Mouse (Mus musculus) heart, embryonic 15.5 days (tissue): ENCODE measurements around the gene Mgea5. TPM values are rescaled to one million over a fixed set of nuclear protein-coding genes. Genes with fewer than 3 reads are reported as not detected.

ENCODE experiments used
- ATAC-seq: fragments of 200-750 bp; cut with Nextera tagmentation; replicated peaks from 2 replicates; pipeline ENCODE4 v1.8.0; 2017; ENCODE audit warnings: low read depth, moderate TSS enrichment; ENCODE audit not compliant: insufficient number of reproducible peaks, insufficient read depth, low FRiP score
- H3K27ac ChIP-seq: fragments of 300-500 bp; sonication (generic); 2 replicates; pipeline ENCODE4 v1.5.1; 2015; ENCODE audit warnings: mild to moderate bottlenecking, inconsistent platforms
- H3K27me3 ChIP-seq: fragments of 300-500 bp; sonication (generic); 2 replicates; pipeline ENCODE4 v1.6.1; 2015; ENCODE audit warnings: inconsistent platforms
- H3K36me3 ChIP-seq: fragments of 300-500 bp; sonication (generic); 2 replicates; pipeline ENCODE4 v1.6.1; 2015; ENCODE audit warnings: mild to moderate bottlenecking, inconsistent platforms
- H3K4me1 ChIP-seq: fragments of 300-500 bp; sonication (generic); replicated peaks from 2 replicates; pipeline ENCODE4 v1.6.1; 2015; ENCODE audit warnings: inconsistent platforms
- H3K4me2 ChIP-seq: fragments of 300-500 bp; sonication (generic); 2 replicates; pipeline ENCODE4 v1.6.1; 2015; ENCODE audit warnings: inconsistent platforms, mild to moderate bottlenecking, moderate library complexity
- H3K4me3 ChIP-seq: fragments of 300-500 bp; sonication (generic); 2 replicates; pipeline ENCODE4 v1.5.1; 2015; ENCODE audit warnings: mild to moderate bottlenecking, inconsistent platforms
- H3K9ac ChIP-seq: fragments of 300-500 bp; sonication (generic); 2 replicates; pipeline ENCODE4 v1.6.1; 2015; ENCODE audit warnings: mild to moderate bottlenecking, inconsistent platforms
- H3K9me3 ChIP-seq: fragments of 300-500 bp; sonication (generic); replicated peaks from 2 replicates; pipeline ENCODE4 v1.6.1; 2016; ENCODE audit warnings: inconsistent platforms
- WGBS: fragments of 180-500 bp; shearing (Covaris S2); methylation state at CpG from one replicate; pipeline ENCODE4 v1.1.7; 2015; ENCODE audit warnings: mixed read lengths; 5-methylcytosine and 5-hydroxymethylcytosine counted together
- polyA plus RNA-seq: library from polyadenylated mRNA; unstranded; fragments of >200 nt; fragmentation: Nextera tagmentation; extraction: Ambion mirVana; gene quantifications from 2 replicates; pipeline ENCODE4 v1.2.1, GENCODE M21; 2015

Mgea5 gene
- polyA plus RNA-seq, 1 experiment from 2014 or later: 33.8 TPM

DNA sequence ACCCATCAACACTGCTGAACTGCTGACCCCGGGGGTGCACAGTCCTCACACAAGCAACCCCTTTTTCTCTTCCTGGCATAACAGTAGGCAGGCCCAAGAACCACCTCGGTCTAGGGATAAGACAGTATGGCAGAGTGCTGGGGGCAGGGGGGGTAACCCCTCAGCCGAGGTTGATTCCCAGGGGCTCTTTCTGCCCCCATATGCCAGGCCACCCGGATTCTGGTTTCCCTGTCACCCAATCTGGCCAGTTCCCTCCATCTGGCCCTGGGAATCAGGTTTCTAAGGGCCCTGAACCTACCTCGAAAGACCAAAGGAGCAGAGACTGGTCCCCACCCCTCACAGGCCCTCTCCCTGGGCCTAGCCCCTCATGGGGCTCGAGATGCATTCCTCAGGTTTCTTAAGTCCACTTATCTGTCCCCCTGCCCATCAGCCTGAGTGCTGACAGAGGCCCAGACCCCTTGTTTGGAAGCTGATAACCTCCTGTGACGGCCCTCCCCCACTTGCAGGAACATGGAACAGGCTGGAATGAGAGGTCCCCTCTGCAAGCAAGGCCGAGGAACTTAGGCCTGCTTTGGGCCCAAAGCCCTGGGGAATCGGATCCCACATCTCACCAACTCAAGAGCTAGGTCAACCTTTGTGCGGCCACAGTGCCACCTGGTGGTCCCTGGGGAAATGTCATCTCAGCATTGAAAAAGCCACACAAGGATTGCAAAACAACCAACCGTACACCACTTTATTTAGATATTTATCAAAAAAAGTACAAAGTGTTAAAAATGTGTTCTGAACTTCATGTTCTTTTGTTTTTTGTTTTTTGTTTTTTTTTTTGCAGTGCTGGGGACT, 36.4 kb downstream of the Mgea5 start:
- H3K9me3 ChIP-seq: no peaks in the 10 kb centered on the region
- no peak overlapping the region for H3K4me2 ChIP-seq
- H3K36me3 ChIP-seq: peaks cover 10% of the 10 kb centered on the region
- 23% methylated on average over 11 of the region's 11 CpGs for WGBS
- no peak for ATAC-seq
- no peak overlapping the region for H3K27ac ChIP-seq
- peaks cover 42% of the 10 kb centered on the region for H3K4me1 ChIP-seq
- peaks cover 38% of the 10 kb centered on the region for H3K27me3 ChIP-seq
- no peak overlapping the region for H3K4me3 ChIP-seq
- H3K9ac ChIP-seq: no peak overlapping the region

DNA sequence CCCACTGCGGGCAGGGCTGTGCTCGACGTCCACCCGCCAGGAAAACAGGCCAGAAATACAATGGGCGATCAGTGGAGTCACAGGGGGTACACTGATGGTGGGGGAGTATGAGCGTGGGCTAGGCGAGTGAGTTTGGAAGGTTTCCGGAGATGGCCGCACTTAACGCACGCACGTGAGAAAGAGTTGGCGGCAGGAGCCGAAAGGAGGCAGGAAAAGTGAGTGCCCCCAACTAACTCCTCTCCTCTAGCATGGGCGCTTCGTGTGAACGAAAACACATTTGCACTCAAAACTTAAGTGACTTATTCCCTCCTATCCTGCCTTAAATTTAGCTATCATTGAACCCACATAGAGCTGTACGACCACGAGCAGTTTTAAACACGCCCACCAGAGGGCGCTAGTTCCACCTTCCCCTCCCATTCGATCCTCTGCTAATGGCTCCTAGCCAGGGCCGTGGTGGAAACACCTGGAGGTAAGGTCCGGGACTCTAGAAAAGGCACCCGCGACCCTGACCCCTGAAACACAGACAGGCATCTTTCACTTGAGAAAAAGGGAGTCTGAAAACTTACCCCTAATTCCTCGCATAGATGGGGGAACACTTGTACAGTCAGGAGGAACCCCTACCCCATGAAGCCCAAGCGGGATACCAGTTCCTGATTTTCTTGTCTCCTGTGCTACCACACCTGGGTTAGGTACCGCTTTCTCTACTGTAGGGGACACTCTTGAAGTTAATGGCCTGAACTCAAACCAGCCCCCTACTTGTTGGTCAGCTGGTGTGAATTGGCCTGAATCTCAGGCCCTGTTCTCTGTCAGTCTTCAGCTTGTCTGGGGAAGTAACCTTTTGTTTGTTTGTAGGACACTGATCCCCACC, 37.2 kb downstream of the Mgea5 start:
- ATAC-seq: peak; percentile 25
- no peak overlapping the region for H3K9ac ChIP-seq
- H3K27me3 ChIP-seq: peaks cover 47% of the 10 kb centered on the region
- peak overlapping the region; percentile 47 for H3K4me2 ChIP-seq
- 10% methylated on average over 29 of the region's 29 CpGs for WGBS
- no peaks in the 10 kb centered on the region for H3K9me3 ChIP-seq
- H3K27ac ChIP-seq: no peak overlapping the region
- H3K4me3 ChIP-seq: peak overlapping the region; percentile 10; the same call in 1 of the 2 replicates
- peaks cover 51% of the 10 kb centered on the region for H3K4me1 ChIP-seq
- peaks cover 3% of the 10 kb centered on the region; the same call in 1 of the 2 replicates for H3K36me3 ChIP-seq

DNA sequence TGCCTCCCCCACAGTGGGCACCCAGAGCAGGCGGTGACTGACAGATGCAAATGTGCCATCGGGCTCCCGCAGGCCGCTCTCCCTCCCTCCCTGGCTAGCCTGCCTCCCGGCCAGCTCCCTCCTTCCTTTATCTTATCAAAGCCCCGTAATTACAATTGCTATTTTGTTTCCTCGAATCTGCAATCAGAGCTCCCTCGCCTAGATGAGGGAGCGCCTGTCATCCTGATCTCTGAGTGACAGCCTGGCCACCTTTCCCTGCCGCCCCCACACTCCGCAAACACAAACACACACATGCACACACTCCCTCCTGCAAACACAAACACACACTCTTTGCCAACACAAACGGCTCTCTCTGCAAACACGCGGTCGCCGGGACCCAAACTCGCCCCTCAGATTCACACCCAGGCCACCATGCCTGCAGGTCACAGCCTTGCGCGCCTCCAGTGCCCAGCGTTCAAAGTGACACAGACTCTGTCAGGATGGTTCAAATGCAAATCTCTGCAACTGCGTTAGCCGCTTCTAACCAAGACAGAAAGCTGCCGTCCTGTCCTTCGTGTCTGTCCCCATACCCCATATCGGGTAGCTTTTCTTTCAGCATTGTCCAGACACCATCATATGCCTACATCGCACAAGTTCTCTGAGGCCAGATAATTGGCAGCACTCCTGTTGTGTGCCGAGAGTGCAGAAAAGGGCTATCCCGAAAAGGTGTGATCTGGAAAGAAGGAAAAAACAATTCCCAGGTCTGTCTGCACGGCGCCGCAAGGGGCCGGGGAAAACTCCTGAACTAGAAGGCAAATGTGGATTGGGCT, 38.1 kb downstream of the Mgea5 start:
- H3K4me1 ChIP-seq: peaks cover 52% of the 10 kb centered on the region
- H3K27ac ChIP-seq: no peak overlapping the region
- H3K9me3 ChIP-seq: no peaks in the 10 kb centered on the region
- no peak for ATAC-seq
- peak overlapping the region; percentile 47 for H3K4me2 ChIP-seq
- no peak overlapping the region for H3K9ac ChIP-seq
- H3K36me3 ChIP-seq: no peaks in the 10 kb centered on the region
- WGBS: 6% methylated on average over 32 of the region's 32 CpGs
- H3K4me3 ChIP-seq: peak overlapping the region; percentile 10
- H3K27me3 ChIP-seq: peaks cover 55% of the 10 kb centered on the region

DNA sequence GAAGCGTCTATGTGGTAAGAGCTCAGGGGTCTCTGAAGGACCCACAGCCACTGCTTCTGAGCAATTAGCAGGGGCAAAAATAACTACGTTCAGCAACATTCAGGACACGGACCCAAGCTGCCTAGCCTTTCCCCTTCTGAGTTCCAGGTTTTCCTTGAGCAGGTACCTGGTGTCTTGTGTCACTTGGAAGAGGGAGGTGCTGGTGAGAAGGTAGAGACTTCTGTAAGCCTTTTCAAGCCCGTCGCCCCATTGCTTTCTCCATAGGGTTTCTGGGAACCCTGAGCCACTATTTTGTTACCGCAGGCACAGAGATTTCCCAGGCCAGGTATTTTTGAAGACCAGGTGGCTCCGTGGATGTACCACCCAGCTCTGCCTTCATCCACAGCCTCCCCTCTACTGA, 40.0 kb downstream of the Mgea5 start:
- Histone ChIP-seq H3K4me1 (peaks cover 45% of the 10 kb centered on the region), H3K4me3 (peak overlapping the region; percentile 59; the same call in 1 of the 2 replicates), H3K27me3 (peaks cover 74% of the 10 kb centered on the region), H3K27ac (no peak overlapping the region), H3K9me3 (no peaks in the 10 kb centered on the region), H3K9ac (no peak overlapping the region), H3K4me2 (peak overlapping the region; percentile 98; the same call in 1 of the 2 replicates), H3K36me3 (no peaks in the 10 kb centered on the region)
- 40% methylated on average over 7 of the region's 7 CpGs for whole genome bisulfite sequencing
- ATAC-seq: no peak

DNA sequence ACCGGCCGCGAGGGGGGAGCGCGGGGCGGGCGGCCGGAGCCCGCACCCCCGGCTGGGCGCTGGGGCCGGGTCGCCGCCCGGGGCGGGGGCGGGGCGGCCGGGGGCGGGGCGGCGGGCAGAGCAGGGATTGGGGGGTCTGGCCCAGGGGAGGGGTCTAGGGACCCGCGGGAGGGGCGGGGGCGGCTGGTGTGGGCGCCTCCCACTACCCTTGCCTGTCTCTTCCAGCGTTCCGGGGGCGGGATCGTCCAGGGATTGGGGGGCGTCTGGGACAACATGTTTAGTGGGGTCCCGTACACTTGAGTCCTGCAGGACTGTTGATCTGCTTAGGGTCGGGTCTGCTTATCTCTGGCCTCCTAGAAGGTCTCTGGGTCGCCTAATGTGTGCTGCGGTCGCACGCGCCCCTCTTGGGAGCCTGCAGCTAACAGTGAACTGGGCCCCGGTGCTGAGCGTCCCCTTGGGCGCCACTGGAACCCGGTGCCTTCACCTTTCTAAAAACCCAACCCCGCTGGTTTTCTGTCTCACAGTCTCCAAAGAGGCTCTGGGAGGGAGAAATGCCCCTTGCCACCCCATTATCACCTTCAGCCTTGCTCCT, 40.6 kb downstream of the Mgea5 start:
- Histone ChIP-seq H3K9ac (peak overlapping the region; percentile 47; the same call in 1 of the 2 replicates), H3K27ac (no peak overlapping the region), H3K4me3 (peak overlapping the region; percentile 59)

DNA sequence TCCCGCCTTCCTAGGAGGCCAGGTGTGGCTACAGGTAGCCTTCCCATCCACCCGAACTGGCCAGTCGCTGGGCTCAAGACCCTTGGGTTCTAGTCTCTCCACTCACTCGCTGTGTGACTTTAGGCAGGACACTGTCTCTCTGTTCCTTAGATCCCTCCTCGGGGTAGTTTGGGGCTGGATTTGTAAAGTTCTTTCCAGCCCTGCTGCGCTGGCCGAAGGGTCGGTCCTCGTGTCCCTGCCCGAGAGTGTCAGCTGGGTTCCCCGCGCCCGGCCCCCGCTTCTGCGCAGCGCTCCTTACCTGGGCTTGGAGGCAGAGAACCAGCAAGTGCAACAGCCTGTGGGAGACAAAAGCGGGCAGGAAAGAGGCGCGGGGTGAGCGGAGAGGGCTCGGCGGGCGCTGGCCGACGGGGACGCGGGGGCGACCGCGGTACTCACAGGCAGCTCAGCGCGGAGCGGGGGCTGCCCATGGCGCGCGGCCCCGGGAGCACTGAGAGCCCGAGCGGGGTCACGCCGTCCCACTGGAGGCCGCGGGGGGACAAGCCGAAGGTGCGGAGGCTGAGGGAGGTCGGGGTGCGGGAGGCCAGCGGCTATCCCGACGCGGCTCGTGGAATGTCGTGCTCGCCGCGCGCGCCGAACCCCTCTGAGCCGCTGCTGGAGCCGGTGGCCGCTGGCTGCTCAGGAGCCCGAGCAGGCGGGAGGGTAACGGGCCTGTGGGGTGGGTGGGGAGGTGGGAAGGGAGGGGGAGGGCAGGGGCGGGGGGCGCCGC, 41.2 kb downstream of the Mgea5 start, which contains the start of gene Fgf8:
Gene Fgf8, minus strand, starts transcription at position 698 of the 766 bp plus-strand sequence.
- Histone ChIP-seq H3K27ac (no peak within 1 kb of the TSS), H3K27me3 (peaks cover 86% of the 10 kb centered on the region), H3K4me3 (peak within 1 kb of the TSS; percentile 59), H3K4me2 (peak within 1 kb of the TSS; percentile 98), H3K36me3 (no peaks in the 10 kb centered on the region), H3K9ac (peak within 1 kb of the TSS; percentile 47), H3K4me1 (peaks cover 41% of the 10 kb centered on the region), H3K9me3 (no peaks in the 10 kb centered on the region)
- ATAC-seq: no peak
- WGBS: under 1% methylated on average over 59 of the region's 68 CpGs

More for the DNA sequence above, 40.6 kb downstream of the Mgea5 start:
- Histone ChIP-seq H3K36me3 (no peaks in the 10 kb centered on the region), H3K27me3 (peaks cover 79% of the 10 kb centered on the region), H3K4me2 (peak overlapping the region; percentile 98), H3K9me3 (no peaks in the 10 kb centered on the region), H3K4me1 (peaks cover 40% of the 10 kb centered on the region)
- no peak for ATAC-seq
- 5% methylated on average over 26 of the region's 44 CpGs for WGBS

DNA sequence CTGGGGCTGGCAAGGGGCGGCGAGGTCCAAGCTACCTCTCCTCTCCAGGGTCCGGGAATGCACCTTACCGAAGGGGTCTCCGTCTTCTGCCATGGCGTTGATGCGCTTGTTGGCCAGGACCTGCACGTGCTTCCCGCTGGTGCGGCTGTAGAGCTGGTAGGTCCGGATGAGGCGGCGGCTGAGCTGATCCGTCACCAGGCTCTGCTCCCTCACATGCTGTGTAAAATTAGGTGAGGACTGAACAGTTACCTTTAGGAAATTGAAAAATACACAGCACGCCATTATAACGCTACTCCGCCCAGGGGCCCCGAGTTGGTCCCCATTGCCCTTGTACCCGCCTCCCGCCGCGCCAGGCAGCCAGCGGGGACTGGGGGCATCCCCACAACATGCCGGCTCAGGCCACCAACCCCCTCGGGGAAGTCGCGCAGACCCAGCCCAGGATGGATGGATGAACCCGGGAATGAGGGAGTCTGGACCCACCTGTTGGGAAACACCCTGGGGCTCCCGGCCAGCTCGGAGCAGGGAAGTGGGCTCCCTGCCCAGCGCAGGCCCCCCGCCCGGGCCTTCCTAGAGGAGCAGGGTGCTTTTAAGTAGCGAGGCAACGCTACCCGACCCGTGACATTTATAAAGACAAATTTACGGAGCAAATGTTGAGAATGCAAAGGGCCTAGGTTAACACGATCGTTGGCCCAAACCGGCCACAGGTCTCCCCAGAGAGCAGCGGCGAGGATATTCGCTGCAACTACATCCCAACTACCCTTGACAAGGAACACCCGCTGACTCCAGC, 42.0 kb downstream of the Mgea5 start:
- Histone ChIP-seq H3K4me3 (peak overlapping the region; percentile 59), H3K27ac (no peak overlapping the region), H3K27me3 (peaks cover 93% of the 10 kb centered on the region), H3K9ac (no peak overlapping the region), H3K4me1 (peaks cover 43% of the 10 kb centered on the region), H3K9me3 (no peaks in the 10 kb centered on the region), H3K36me3 (no peaks in the 10 kb centered on the region), H3K4me2 (peak overlapping the region; percentile 98)
- WGBS: 6% methylated on average over 45 of the region's 45 CpGs
- ATAC-seq: no peak

DNA sequence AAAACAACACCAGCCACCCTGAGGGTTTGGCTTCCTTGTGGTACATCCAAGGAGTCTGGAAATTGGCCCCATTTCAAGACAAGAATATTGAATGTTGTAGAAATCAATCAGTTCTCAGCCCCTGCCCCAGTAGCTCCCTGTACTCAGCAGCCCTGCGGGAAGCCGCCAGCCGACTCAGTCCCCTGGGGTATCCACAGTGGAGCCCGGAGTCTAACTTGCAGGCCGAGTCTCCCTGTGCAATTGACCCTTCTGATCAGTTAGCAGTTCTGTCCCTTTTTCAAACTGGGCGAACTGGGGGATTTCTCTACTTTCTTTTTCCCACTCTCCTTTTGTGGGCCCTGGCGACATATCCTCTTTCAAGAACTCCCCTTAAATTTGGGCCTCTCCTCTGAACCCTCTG, 42.8 kb downstream of the Mgea5 start:
- Histone ChIP-seq H3K4me2 (no peak overlapping the region), H3K4me3 (no peak overlapping the region), H3K27ac (no peak overlapping the region), H3K9ac (no peak overlapping the region), H3K27me3 (peaks cover 96% of the 10 kb centered on the region), H3K36me3 (no peaks in the 10 kb centered on the region), H3K9me3 (no peaks in the 10 kb centered on the region), H3K4me1 (peaks cover 39% of the 10 kb centered on the region)
- ATAC-seq: no peak
- WGBS: 31% methylated on average over 7 of the region's 7 CpGs

DNA sequence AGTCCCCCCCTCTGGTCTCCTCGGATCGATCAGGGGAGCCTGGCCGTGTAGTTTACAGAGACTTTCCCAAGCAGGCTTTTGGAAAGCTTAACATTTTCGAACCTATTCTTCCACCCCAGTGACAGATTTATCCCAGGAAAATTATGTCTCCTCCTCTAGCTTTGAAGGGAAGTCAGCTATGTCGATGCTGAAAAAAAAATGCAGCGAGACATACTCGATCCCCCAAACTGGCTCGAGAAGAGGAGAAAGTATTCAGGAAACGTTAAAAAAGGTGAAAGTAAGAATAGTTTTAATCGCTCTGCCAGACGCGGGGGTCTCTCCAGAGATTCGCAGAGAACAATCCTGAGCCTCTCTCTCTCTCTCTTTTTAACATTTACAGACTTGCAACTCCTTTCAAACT, 43.4 kb downstream of the Mgea5 start:
- Histone ChIP-seq H3K9me3 (no peaks in the 10 kb centered on the region), H3K4me1 (peaks cover 33% of the 10 kb centered on the region), H3K4me3 (no peak overlapping the region), H3K36me3 (no peaks in the 10 kb centered on the region), H3K9ac (no peak overlapping the region), H3K27ac (no peak overlapping the region), H3K4me2 (no peak overlapping the region), H3K27me3 (peaks cover 96% of the 10 kb centered on the region)
- WGBS: 22% methylated on average over 13 of the region's 13 CpGs
- ATAC-seq: no peak
